Comparison of ENCODE assay signal across 8 mouse cellular contexts in the genomic region with DNA sequence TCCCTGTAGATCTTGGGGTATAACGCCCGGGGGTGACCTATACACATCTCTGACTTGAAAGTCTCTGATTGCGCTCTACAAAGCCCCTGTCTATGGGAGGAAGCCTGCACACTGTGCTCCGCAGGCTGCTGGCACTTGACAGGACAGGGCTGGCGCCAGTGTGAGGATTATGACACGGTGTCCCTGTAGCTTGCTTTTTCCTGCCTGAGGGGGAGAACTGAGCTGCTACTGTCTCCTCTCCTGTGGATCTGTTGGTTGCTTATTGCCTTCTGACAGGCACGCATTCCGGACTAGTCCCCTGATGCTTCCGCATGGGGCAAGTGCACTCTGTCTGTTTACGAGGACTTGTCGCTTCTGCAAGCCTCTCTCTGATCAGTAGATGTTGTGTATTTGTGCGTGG. TPM values are rescaled to one million over a fixed set of nuclear protein-coding genes. Genes with fewer than 3 reads are reported as not detected.
DNase-seq lines count a peak whose midpoint lies in the region; ATAC-seq and TF ChIP-seq lines count a peak whose summit lies in the region.

No protein-coding gene starts in this region.

- no peaks in the 10 kb centered on the region for H3K9me3 ChIP-seq in heart, embryonic 13.5 days
- H3K9me3 ChIP-seq in hindbrain, embryonic 11.5 days (ENCODE audit: control insufficient read depth, low read length): no peaks in the 10 kb centered on the region

- H3K4me2 ChIP-seq in heart, embryonic 13.5 days: peak overlapping the region; percentile 11; the same call in 1 of the 2 replicates
- H3K4me2 ChIP-seq in hindbrain, embryonic 11.5 days (replicated peaks; ENCODE audit: low read depth, low read length): no peak overlapping the region

- no peaks in the 10 kb centered on the region for H3K79me2 ChIP-seq in heart, adult 2 months (replicated peaks; ENCODE audit: control insufficient read depth, insufficient read depth, low read length)

- H3K27me3 ChIP-seq in heart, embryonic 13.5 days (replicated peaks): no peaks in the 10 kb centered on the region
- H3K27me3 ChIP-seq in hindbrain, embryonic 11.5 days (ENCODE audit: control insufficient read depth, insufficient read depth, low read length): no peaks in the 10 kb centered on the region
- H3K27me3 ChIP-seq in heart, adult 2 months (ENCODE audit: control insufficient read depth, insufficient read depth, low read length): no peaks in the 10 kb centered on the region

- H3K27ac ChIP-seq in heart, embryonic 13.5 days (replicated peaks): no peak overlapping the region
- H3K27ac ChIP-seq in hindbrain, embryonic 11.5 days (ENCODE audit: low read depth, low read length): no peak overlapping the region
- no peak overlapping the region for H3K27ac ChIP-seq in heart, adult 2 months

- no peak for DNase-seq in heart, postnatal 14 days
- peak; percentile 23 for DNase-seq in cerebellum, adult 9-10 months
- DNase-seq in hindbrain, embryonic 11.5 days (ENCODE audit: low spot score): peak; percentile 20
- DNase-seq in neural tube, embryonic 10.5 days (ENCODE audit: extremely low spot score, low spot score): peak; percentile 15
- no peak for DNase-seq in thymus, postnatal 10 days (ENCODE audit: low spot score in 2 of 2)
- no peak for DNase-seq in kidney, adult 8-10 months
- DNase-seq in heart, adult 2 months: no peak

- 52% methylated on average over 12 of the region's 12 CpGs for WGBS in heart, embryonic 13.5 days
- 61% methylated on average over 12 of the region's 12 CpGs for WGBS in hindbrain, embryonic 11.5 days
- 45% methylated on average over 12 of the region's 12 CpGs for WGBS in heart, adult 2 months

- ATAC-seq in heart, embryonic 13.5 days (ENCODE audit: extremely low read depth, insufficient number of reproducible peaks, low FRiP score, low TSS enrichment): no peak
- no peak for ATAC-seq in hindbrain, embryonic 11.5 days (ENCODE audit: low FRiP score)

- TF ChIP-seq CTCF in heart, adult 2 months (IDR thresholded peaks at IDR 0.05): no peak

- no peaks in the 10 kb centered on the region for H3K36me3 ChIP-seq in heart, embryonic 13.5 days
- no peaks in the 10 kb centered on the region for H3K36me3 ChIP-seq in hindbrain, embryonic 11.5 days (ENCODE audit: control insufficient read depth, insufficient read depth, low read length)
- H3K36me3 ChIP-seq in heart, adult 2 months (ENCODE audit: control insufficient read depth, insufficient read depth, low read length): no peaks in the 10 kb centered on the region

- TF ChIP-seq EP300 in heart, adult 2 months (IDR thresholded peaks at IDR 0.05; ENCODE audit: insufficient read depth, low read depth, low read length): no peak

- no peak overlapping the region for H3K9ac ChIP-seq in heart, embryonic 13.5 days
- no peak overlapping the region for H3K9ac ChIP-seq in hindbrain, embryonic 11.5 days (ENCODE audit: low read depth, low read length)
- no peak overlapping the region for H3K9ac ChIP-seq in heart, adult 2 months (ENCODE audit: low read depth, low read length)

- H3K4me3 ChIP-seq in heart, embryonic 13.5 days: no peak overlapping the region
- no peak overlapping the region for H3K4me3 ChIP-seq in hindbrain, embryonic 11.5 days (ENCODE audit: low read depth, low read length)
- H3K4me3 ChIP-seq in heart, adult 2 months: no peak overlapping the region

- no peak for TF ChIP-seq POLR2A in heart, adult 2 months (IDR thresholded peaks at IDR 0.05; ENCODE audit: insufficient read depth, low read depth, low read length)

- 0 out of 2 replicates have a peak, but pooled peaks cover 3% of the 10 kb centered on the region for H3K4me1 ChIP-seq in heart, embryonic 13.5 days
- no peaks in the 10 kb centered on the region for H3K4me1 ChIP-seq in hindbrain, embryonic 11.5 days (replicated peaks; ENCODE audit: control insufficient read depth, insufficient read depth, low read length)
- no peaks in the 10 kb centered on the region for H3K4me1 ChIP-seq in heart, adult 2 months (ENCODE audit: control insufficient read depth, insufficient read depth, low read length)

- intact Hi-C loops in heart, postnatal 14 days (cut with DNase I): no loop called here
- intact Hi-C loops in heart, adult 2 months (cut with DNase I): no loop called here

RNA-seq across cellular contexts. Expression of gene Tjp1, which starts 49.5 kb away (rescaled TPM):
- 21.2 and 21.9 TPM in 2 replicates for polyA plus RNA-seq in heart, embryonic 13.5 days (2015; fragmentation: Nextera tagmentation; extraction: Ambion mirVana)
- total RNA-seq in heart, postnatal 14 days (2021): 100 to 1,000 TPM; 126 to 133 TPM
- polyA plus RNA-seq in hindbrain, embryonic 11.5 days (2014; fragmentation: Nextera tagmentation; extraction: Ambion mirVana): 17.4 and 22.8 TPM in 2 replicates
- 10 to 100 TPM; 87.9 to 99.7 TPM for total RNA-seq in heart, adult 2 months (2021)
- 21.7 and 44.4 TPM in 2 replicates for polyA plus RNA-seq in heart, adult 2 months (2012; rRNA removed)

Comparison
In these comparisons a context has a peak if more than half of its experiments do, and no peak if none do; other contexts are left out.
1. DNase-seq: peak in cerebellum, adult 9-10 months (single experiment), hindbrain, embryonic 11.5 days (single experiment) and neural tube, embryonic 10.5 days (single experiment); none in heart, postnatal 14 days (0 of 2), thymus, postnatal 10 days (0 of 2), kidney, adult 8-10 months (0 of 2) and heart, adult 2 months (0 of 2).